Comparison of ENCODE assay signal across 23 mouse cellular contexts in genomic region chr6:137002169-137002514, GRCm38 (mm10).
"Had no signal": no experiment of that assay in that cellular context is flagged by ENCODE, and none has a peak within 500 bp of the region (broad histone marks: within the 10 kb centered on the region; RNA-seq: fewer than 3 reads in every experiment).

No protein-coding gene starts in this region.

- H3K4me1 ChIP-seq: heart, embryonic 15.5 days; hindbrain, embryonic 13.5 days; hindbrain, embryonic 15.5 days; limb, embryonic 10.5 days; limb, embryonic 12.5 days had no signal

- H3K27ac ChIP-seq: heart, adult 2 months; heart, embryonic 13.5 days; heart, embryonic 15.5 days; hindbrain, embryonic 13.5 days; hindbrain, embryonic 15.5 days; hindbrain, postnatal 0 days; layer of hippocampus, adult 2 months; left cerebral cortex, adult 2 months; limb, embryonic 10.5 days; limb, embryonic 12.5 days had no signal

- ATAC-seq: forebrain, postnatal 0 days; hindbrain, postnatal 0 days had no signal

- H3K9ac ChIP-seq: forebrain, postnatal 0 days; heart, embryonic 13.5 days; heart, embryonic 15.5 days; hindbrain, embryonic 13.5 days; hindbrain, embryonic 15.5 days; limb, embryonic 12.5 days had no signal

- H3K27me3 ChIP-seq: heart, embryonic 13.5 days; heart, embryonic 15.5 days; hindbrain, embryonic 13.5 days; hindbrain, embryonic 15.5 days; limb, embryonic 12.5 days had no signal

- H3K4me2 ChIP-seq: heart, embryonic 11.5 days; heart, embryonic 13.5 days; heart, embryonic 15.5 days; hindbrain, embryonic 13.5 days; hindbrain, embryonic 15.5 days; limb, embryonic 12.5 days had no signal

- H3K9me3 ChIP-seq: heart, embryonic 13.5 days; heart, embryonic 15.5 days; hindbrain, embryonic 13.5 days; hindbrain, embryonic 15.5 days; limb, embryonic 10.5 days; limb, embryonic 12.5 days had no signal

- H3K4me3 ChIP-seq: heart, adult 2 months; heart, embryonic 13.5 days; heart, embryonic 15.5 days; hindbrain, embryonic 13.5 days; hindbrain, embryonic 15.5 days; layer of hippocampus, adult 2 months; left cerebral cortex, adult 2 months; limb, embryonic 10.5 days; limb, embryonic 12.5 days had no signal

- H3K36me3 ChIP-seq: heart, embryonic 13.5 days; heart, embryonic 15.5 days; hindbrain, embryonic 13.5 days; hindbrain, embryonic 15.5 days; limb, embryonic 10.5 days; limb, embryonic 12.5 days had no signal

- DNase-seq: forebrain, postnatal 0 days; gastrocnemius, postnatal 14 days; gastrocnemius, postnatal 36 days; heart, adult 11 months; heart, adult 2 months; heart, postnatal 14 days; heart, postnatal 36 days; kidney, adult 18-20 months; kidney, adult 8-10 months; kidney, postnatal 10 days; kidney, postnatal 25 days; kidney, postnatal 4 days; liver had no signal
